ENCODE assay signal across 25 mouse cellular contexts in the genomic region with DNA sequence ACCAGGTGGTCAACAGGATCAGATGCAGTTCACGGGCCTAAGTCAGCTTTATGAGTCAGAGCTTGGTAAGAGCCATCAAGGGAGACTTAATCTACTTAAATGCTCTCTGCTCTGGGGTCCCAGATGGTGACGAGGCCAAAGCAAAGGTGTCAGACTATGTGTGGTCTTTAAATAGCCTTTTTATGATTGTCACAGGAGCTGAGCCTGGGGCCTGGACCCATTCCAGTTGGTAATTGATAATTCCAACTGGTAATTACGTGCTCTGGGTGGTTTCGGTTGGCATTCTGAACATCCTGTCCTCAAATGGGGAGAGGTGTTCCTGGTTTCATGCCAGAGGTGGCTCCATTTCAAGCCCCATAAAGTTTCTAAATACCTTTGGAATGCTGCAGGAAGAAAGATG.
A peak's percentile ranks its signal among the peaks of the same experiment; 100 is the strongest.
DNase-seq lines count a peak whose midpoint lies in the region; ATAC-seq and TF ChIP-seq lines count a peak whose summit lies in the region.
"Had no signal": no experiment of that assay in that cellular context is flagged by ENCODE, and none has a peak within 500 bp of the region (broad histone marks: within the 10 kb centered on the region; RNA-seq: fewer than 3 reads in every experiment).

No protein-coding gene starts in this region.

- no peak overlapping the region for H3K27ac ChIP-seq in hindbrain, postnatal 0 days
- no peak overlapping the region for H3K27ac ChIP-seq in hindbrain, embryonic 12.5 days
- H3K27ac ChIP-seq in limb, embryonic 14.5 days (replicated peaks; ENCODE audit: low read depth, low read length), result no peak overlapping the region
- H3K27ac ChIP-seq in limb, embryonic 10.5 days, result no peak overlapping the region
- H3K27ac ChIP-seq: embryonic facial prominence, embryonic 10.5 days; heart, embryonic 15.5 days; hindbrain, embryonic 13.5 days; liver, embryonic 13.5 days; lung, embryonic 15.5 days; macrophage; stomach, embryonic 15.5 days had no signal

- no peaks in the 10 kb centered on the region for H3K27me3 ChIP-seq in hindbrain, postnatal 0 days (ENCODE audit: insufficient read depth, low read length)
- no peaks in the 10 kb centered on the region for H3K27me3 ChIP-seq in hindbrain, embryonic 12.5 days
- H3K27me3 ChIP-seq in limb, embryonic 14.5 days (ENCODE audit: control insufficient read depth, insufficient read depth, low read length), result no peaks in the 10 kb centered on the region
- H3K27me3 ChIP-seq in limb, embryonic 10.5 days (ENCODE audit: low read depth, poor library complexity, severe bottlenecking), result no peaks in the 10 kb centered on the region
- H3K27me3 ChIP-seq: hindbrain, embryonic 13.5 days; liver, embryonic 13.5 days; lung, embryonic 15.5 days; stomach, embryonic 15.5 days had no signal

- 56% methylated on average over 4 of the region's 4 CpGs for WGBS in hindbrain, postnatal 0 days
- WGBS in hindbrain, embryonic 12.5 days, result 83% methylated on average over 4 of the region's 4 CpGs
- WGBS in limb, embryonic 14.5 days, result 20% methylated on average over 4 of the region's 4 CpGs
- WGBS in limb, embryonic 10.5 days, result 57% methylated on average over 4 of the region's 4 CpGs
- 32% methylated on average over 4 of the region's 4 CpGs for WGBS in large intestine, adult 2 months

- no peak overlapping the region for H3K4me2 ChIP-seq in hindbrain, postnatal 0 days (ENCODE audit: low read depth, low read length)
- H3K4me2 ChIP-seq in hindbrain, embryonic 12.5 days (replicated peaks), result no peak overlapping the region
- H3K4me2 ChIP-seq in limb, embryonic 14.5 days (replicated peaks; ENCODE audit: low read depth, low read length, severe bottlenecking), result no peak overlapping the region
- H3K4me2 ChIP-seq: heart, embryonic 15.5 days; hindbrain, embryonic 13.5 days; liver, embryonic 13.5 days; lung, embryonic 15.5 days; midbrain, embryonic 11.5 days; stomach, embryonic 15.5 days had no signal

- H3K9ac ChIP-seq in hindbrain, postnatal 0 days (replicated peaks; ENCODE audit: low read length), result no peak overlapping the region
- no peak overlapping the region for H3K9ac ChIP-seq in hindbrain, embryonic 12.5 days
- H3K9ac ChIP-seq in limb, embryonic 14.5 days (ENCODE audit: low read depth, low read length, severe bottlenecking), result no peak overlapping the region
- H3K9ac ChIP-seq: heart, embryonic 15.5 days; hindbrain, embryonic 13.5 days; liver, embryonic 13.5 days; lung, embryonic 15.5 days; stomach, embryonic 15.5 days had no signal

- TF ChIP-seq POLR2A in limb, embryonic 14.5 days (IDR thresholded peaks at IDR 0.05; ENCODE audit: borderline replicate concordance, extremely low read depth, insufficient read depth, insufficient read length), result no peak

- H3K4me1 ChIP-seq in hindbrain, postnatal 0 days (ENCODE audit: insufficient read depth, low read length), result no peaks in the 10 kb centered on the region
- H3K4me1 ChIP-seq in hindbrain, embryonic 12.5 days, result no peaks in the 10 kb centered on the region
- H3K4me1 ChIP-seq in limb, embryonic 14.5 days (ENCODE audit: control insufficient read depth, insufficient read depth, low read length), result peaks cover 7% of the 10 kb centered on the region; the same call in 1 of the 2 replicates
- no peaks in the 10 kb centered on the region for H3K4me1 ChIP-seq in limb, embryonic 10.5 days
- H3K4me1 ChIP-seq: hindbrain, embryonic 13.5 days; liver, embryonic 13.5 days; stomach, embryonic 15.5 days had no signal

- DNase-seq in cerebellum, postnatal 10 days, result peak; percentile 27 to 38
- no peak for DNase-seq in cerebellum, adult 9-10 months
- peak; percentile 20 for DNase-seq in hindbrain, postnatal 0 days (ENCODE audit: low spot score)
- DNase-seq in limb, embryonic 14.5 days (ENCODE audit: low spot score), result peak; percentile 28
- no peak for DNase-seq in limb, embryonic 10.5 days (ENCODE audit: low spot score)
- peak; percentile 2 for DNase-seq in large intestine, adult 2 months (ENCODE audit: low read depth, low spot score)
- no peak for DNase-seq in spleen, postnatal 36 days (ENCODE audit: low spot score in 2 of 2)
- DNase-seq: adrenal gland, adult 2 months; cerebellum, adult 11 months; liver, embryonic 13.5 days; right cerebral cortex, adult 18-20 months; spleen, adult 18-20 months; thymus, adult 2 months had no signal

- no peaks in the 10 kb centered on the region for H3K36me3 ChIP-seq in hindbrain, postnatal 0 days (ENCODE audit: insufficient read depth, low read length)
- no peaks in the 10 kb centered on the region for H3K36me3 ChIP-seq in hindbrain, embryonic 12.5 days
- H3K36me3 ChIP-seq in limb, embryonic 14.5 days (ENCODE audit: control insufficient read depth, insufficient read depth, low read length), result no peaks in the 10 kb centered on the region
- no peaks in the 10 kb centered on the region for H3K36me3 ChIP-seq in limb, embryonic 10.5 days
- H3K36me3 ChIP-seq: embryonic facial prominence, embryonic 10.5 days; G1E; heart, embryonic 15.5 days; hindbrain, embryonic 13.5 days; liver, embryonic 13.5 days; lung, embryonic 15.5 days; stomach, embryonic 15.5 days had no signal

- H3K4me3 ChIP-seq in hindbrain, postnatal 0 days (ENCODE audit: low read length), result no peak overlapping the region
- H3K4me3 ChIP-seq in hindbrain, embryonic 12.5 days, result no peak overlapping the region
- no peak overlapping the region for H3K4me3 ChIP-seq in limb, embryonic 14.5 days (replicated peaks; ENCODE audit: low read length)
- no peak overlapping the region for H3K4me3 ChIP-seq in limb, embryonic 10.5 days
- H3K4me3 ChIP-seq: embryonic facial prominence, embryonic 10.5 days; heart, embryonic 15.5 days; hindbrain, embryonic 13.5 days; liver, embryonic 13.5 days; lung, embryonic 15.5 days; myocyte; stomach, embryonic 15.5 days had no signal

- no peaks in the 10 kb centered on the region for H3K9me3 ChIP-seq in hindbrain, postnatal 0 days (ENCODE audit: low read length)
- H3K9me3 ChIP-seq in hindbrain, embryonic 12.5 days (replicated peaks), result no peaks in the 10 kb centered on the region
- H3K9me3 ChIP-seq in limb, embryonic 14.5 days (ENCODE audit: control insufficient read depth, low read length), result no peaks in the 10 kb centered on the region
- H3K9me3 ChIP-seq in limb, embryonic 10.5 days (replicated peaks), result no peaks in the 10 kb centered on the region
- H3K9me3 ChIP-seq: embryonic facial prominence, embryonic 10.5 days; heart, embryonic 15.5 days; hindbrain, embryonic 13.5 days; liver, embryonic 13.5 days; lung, embryonic 15.5 days; stomach, embryonic 15.5 days had no signal

- ATAC-seq in hindbrain, postnatal 0 days, result no peak
- ATAC-seq in hindbrain, embryonic 12.5 days (ENCODE audit: low FRiP score), result no peak
- no peak for ATAC-seq in limb, embryonic 14.5 days (ENCODE audit: low FRiP score, low read depth)
- ATAC-seq: CD4-positive, CD25-positive, alpha-beta regulatory T cell, adult 4 months; forebrain, embryonic 16.5 days had no signal

- TF ChIP-seq CTCF in hindbrain, postnatal 0 days (IDR thresholded peaks at IDR 0.05; ENCODE audit: low read depth), result no peak

Comparison
In these comparisons a context has a peak if more than half of its experiments do, and no peak if none do; other contexts are left out.
1. DNase-seq: peak in cerebellum, postnatal 10 days (2 of 2), hindbrain, postnatal 0 days (single experiment), limb, embryonic 14.5 days (single experiment) and large intestine, adult 2 months (single experiment); none in cerebellum, adult 9-10 months (single experiment), limb, embryonic 10.5 days (single experiment) and spleen, postnatal 36 days (0 of 2).